Mouse (Mus musculus) T-helper 2 cell (primary cell): ENCODE measurements around the gene Gm6685.
"Not testable (repeated sequence)": the region's sequence is repeated elsewhere in the genome, so short reads cannot be mapped to it uniquely, and the experiment has no call there.

ENCODE experiments used
- in situ Hi-C: fragments of 300-600 bp; cut with MboI, MseI; formaldehyde crosslinking; loops from one replicate; pipeline ENCODE4 v1.15.1; 2025; ENCODE audit warnings: high pct_unique_total_duplicates

The Gm6685 gene

GRCm38 (mm10) chr11:28339224-28340150, at the start of gene Gm6685:
Gene Gm6685 (minus strand): TSS chr11:28339867.
- in situ Hi-C loops, result not testable (repeated sequence)

DNA sequence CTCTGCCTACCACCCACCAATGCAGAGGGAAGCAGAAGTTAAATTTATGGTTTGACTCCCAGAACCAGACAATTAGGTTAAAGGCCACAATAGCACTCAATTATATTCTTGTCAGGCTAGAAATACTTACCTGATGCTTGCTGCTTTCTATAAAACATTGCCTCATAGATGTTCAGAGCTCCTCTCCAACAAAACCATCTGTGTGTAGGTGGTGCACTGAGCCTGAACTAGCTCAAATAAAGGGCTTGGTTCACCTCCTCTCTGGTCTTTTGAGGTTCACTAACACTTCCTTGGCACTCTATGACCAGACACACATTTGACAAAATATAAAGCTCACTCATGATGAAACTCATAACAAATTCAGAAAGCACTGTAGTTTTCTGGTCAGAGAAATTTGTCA, 36.2 kb upstream of the Gm6685 start:
- in situ Hi-C loops, result no loop called here

DNA sequence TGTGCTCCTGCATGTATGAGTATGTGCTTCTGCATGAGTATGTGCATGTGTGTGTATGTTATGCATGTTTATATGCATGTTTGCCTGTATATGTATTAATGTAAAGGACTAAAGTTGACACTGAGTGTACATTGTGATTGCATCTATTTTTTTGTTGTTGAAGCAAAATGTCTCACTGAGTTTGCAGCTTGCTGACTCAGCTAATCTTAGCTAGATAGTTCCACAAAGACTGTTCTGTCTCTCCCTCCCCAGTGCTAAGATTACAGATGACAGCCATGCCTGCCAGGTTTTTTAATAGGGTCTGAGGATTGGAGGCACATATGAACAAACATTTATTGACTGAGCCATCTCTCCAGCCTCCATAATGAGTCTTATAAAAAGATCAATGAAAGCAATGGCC, 35.0 kb upstream of the Gm6685 start:
- in situ Hi-C loops, result no loop called here

DNA sequence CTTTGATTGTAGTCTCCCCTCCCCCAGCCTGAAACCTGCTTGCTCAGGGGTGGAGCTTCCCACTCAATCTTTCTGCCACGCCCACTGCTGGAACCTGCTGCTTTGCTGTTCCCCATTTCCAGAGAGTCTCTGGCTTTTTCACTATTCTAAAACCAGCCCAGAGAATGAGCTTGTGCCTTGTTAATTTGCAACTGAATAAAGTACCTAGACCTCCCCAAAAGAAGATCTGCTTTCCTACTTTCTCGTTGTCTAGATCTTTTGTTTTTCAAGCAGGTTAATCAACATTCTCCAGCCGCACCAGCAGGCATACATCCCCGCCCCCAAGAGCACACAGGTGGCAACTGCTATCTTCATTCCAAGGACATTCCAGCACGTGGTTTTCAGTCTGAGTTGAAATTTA, 31.7 kb upstream of the Gm6685 start:
- in situ Hi-C loops, result not testable (repeated sequence)

- in situ Hi-C loops, result no loop called here
Observed at GRCm38 (mm10) chr11:28365929-28366244, 26.2 kb upstream of the Gm6685 start.

DNA sequence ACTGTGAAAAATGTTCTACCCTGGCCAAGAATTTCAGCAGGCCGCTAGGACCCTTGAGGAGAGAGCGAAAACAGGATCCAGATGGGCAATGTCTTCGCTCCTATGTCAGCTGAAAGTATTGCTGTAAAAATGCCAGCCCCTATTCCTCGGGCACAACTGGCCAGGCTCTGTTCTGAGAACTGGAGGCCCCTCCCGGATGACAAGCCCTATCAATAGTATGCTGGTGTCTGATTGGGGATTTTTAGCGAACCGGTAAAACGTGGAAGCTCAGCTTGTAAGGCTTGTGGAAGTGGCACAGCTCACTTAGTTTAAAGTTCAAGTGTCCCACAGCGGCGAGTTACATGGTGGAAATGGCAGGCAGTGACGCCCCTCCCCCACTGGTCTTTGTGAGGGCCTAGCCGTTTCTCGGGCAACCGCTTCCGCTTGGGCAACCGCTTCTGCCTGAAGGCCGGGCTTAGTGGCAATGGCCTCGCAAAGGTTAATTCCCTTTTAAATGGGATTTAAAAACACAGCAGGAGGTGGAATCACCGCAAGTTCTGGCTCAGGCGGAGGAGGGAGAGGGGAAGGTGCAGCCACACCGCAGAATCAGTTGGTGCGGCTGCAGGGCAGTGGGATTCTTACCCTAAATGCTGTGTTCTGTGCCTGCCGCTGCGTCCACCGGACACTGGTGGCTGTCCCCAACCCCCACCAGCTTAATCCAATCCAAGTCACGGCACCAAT, 25.7 kb upstream of the Gm6685 start:
- in situ Hi-C loops, result no loop called here

DNA sequence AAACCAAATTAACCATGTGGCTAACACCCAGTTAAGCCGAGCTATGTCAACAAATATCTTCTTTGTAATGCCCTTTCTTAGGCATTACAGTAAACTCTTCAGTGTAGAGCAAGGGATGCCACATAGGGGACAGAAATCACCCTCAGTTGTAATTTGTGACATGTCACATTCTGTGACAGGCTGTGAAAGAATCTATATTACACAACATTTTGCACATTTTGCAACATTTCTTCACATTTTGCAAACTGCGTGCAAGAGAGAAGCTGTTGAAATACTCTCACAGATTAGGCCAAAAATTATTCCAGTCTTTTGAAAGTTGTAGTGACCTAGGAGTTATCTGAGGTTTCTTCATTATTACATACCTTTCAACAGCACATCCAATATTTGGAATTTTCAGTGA, 3.8 kb upstream of the Gm6685 start:
- in situ Hi-C loops, result no loop called here

DNA sequence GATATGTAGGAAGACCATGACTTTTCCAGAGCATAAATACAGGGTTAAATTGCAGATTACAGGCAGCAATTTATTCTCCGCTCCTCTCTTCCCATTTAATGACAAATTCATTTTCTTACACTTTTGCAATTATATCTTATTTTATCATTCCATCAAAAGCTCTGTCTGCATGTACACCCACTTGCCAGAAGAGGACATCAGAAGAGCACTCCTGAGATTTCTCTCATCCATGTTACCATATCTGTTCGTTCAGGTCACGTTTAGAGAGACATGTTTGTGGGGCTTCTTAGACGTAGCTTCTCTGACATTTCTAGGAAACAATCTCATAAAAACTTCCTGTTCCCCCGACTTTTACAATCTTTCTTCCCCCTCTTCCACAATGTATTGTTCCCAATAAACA, 2.2 kb upstream of the Gm6685 start:
- in situ Hi-C loops, result no loop called here

GRCm38 (mm10) chr11:28327878-28328277, 11.8 kb downstream of the Gm6685 start:
- in situ Hi-C loops, result no loop called here

DNA sequence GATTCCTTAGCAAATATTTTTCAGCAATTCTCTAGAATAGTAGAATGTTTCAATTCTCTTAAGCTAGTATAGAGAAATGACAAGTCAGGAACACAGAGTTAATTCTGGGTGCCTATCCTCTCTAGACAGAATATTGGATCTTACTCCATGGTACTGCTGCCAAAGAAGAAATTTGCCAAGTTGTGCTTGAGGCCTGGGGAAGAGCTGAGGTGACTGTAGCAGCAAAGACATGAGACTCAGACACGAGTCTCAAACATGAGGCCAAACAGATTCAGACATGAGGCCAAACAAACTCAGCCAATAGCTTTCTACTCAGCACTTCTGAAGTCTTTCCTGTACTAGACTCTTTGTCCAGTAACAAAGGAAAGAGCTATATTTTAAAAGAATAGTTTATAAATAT, 26.3 kb downstream of the Gm6685 start:
- in situ Hi-C loops, result no loop called here

DNA sequence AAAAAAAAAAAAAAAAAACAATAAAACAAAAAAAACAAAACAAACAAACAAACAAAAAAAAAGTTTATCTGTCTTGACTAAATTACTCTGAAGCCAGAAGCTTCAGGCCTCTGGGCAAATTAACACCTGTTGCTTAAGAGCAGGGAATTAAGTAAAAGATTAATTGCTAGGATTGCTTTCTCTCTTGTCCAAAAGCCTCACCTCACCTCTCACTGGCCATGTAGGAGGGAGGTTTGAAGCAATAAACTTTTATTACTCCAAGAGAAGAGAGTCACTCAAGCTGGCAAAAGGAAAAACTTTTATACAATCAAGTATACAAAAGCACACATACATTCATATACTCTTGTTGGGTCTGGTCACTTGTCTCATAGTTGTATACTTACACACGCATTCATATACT, 31.9 kb downstream of the Gm6685 start:
- in situ Hi-C loops, result no loop called here

DNA sequence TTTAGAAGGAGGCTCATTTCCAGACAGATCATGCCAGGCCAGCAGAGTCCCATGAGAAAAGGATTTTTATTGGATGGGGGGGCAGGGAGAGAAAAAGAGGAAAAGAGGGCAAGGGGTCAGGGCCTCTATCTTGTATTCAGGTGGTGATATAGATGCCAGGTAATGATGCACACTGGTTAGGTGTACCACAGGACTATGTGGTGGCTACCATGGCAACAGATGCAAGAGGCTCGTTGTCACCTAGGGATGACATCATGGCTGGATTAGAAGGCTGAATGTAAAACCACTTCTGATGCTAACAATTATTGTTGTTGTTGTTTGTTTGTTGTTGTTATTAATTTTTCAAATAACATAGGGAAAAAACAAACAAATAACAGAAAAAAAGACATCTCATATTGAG, 49.2 kb downstream of the Gm6685 start:
- in situ Hi-C loops, result no loop called here
